Mouse (Mus musculus): ENCODE results near the gene Cntn5. TPM values are rescaled to one million over a fixed set of nuclear protein-coding genes. Genes with fewer than 3 reads are reported as not detected.

Gene Cntn5
- polyA plus RNA-seq, 1 experiment from 2014 or later = 0.08 TPM

GRCm38 (mm10) chr9:10229716-10230115, 674.9 kb downstream of the Cntn5 start:
- Histone ChIP-seq H3K27me3 (ENCODE audit: insufficient read depth, poor library complexity, severe bottlenecking) (no peaks in the 10 kb centered on the region), H3K4me1 (no peaks in the 10 kb centered on the region)

GRCm38 (mm10) chr9:10226013-10226412, 678.6 kb downstream of the Cntn5 start:
- Histone ChIP-seq H3K4me1 (no peaks in the 10 kb centered on the region), H3K27me3 (ENCODE audit: insufficient read depth, poor library complexity, severe bottlenecking) (no peaks in the 10 kb centered on the region), H3K9me3 (no peaks in the 10 kb centered on the region), H3K36me3 (no peaks in the 10 kb centered on the region), H3K4me3 (no peak overlapping the region), H3K27ac (no peak overlapping the region)
- DNase-seq (ENCODE audit: low spot score) = no peak
- 73% methylated on average over 2 of the region's 2 CpGs for WGBS

More at GRCm38 (mm10) chr9:10229716-10230115, 674.9 kb downstream of the Cntn5 start:
- H3K4me3 ChIP-seq = no peak overlapping the region
- H3K9me3 ChIP-seq = no peaks in the 10 kb centered on the region
- no peak overlapping the region for H3K27ac ChIP-seq
- no peaks in the 10 kb centered on the region for H3K36me3 ChIP-seq
- DNase-seq (ENCODE audit: low spot score) = no peak
- WGBS = 72% methylated on average over 2 of the region's 2 CpGs

GRCm38 (mm10) chr9:10186063-10186462, 718.5 kb downstream of the Cntn5 start:
- no peaks in the 10 kb centered on the region for H3K4me1 ChIP-seq
- no peaks in the 10 kb centered on the region for H3K9me3 ChIP-seq
- no peak overlapping the region for H3K4me3 ChIP-seq
- H3K27ac ChIP-seq = no peak overlapping the region
- DNase-seq (ENCODE audit: low spot score) = no peak
- H3K27me3 ChIP-seq (ENCODE audit: insufficient read depth, poor library complexity, severe bottlenecking) = no peaks in the 10 kb centered on the region
- no peaks in the 10 kb centered on the region for H3K36me3 ChIP-seq

- no peak overlapping the region for H3K4me3 ChIP-seq
- no peaks in the 10 kb centered on the region for H3K27me3 ChIP-seq (ENCODE audit: insufficient read depth, poor library complexity, severe bottlenecking)
- 93% methylated on average over 3 of the region's 3 CpGs for WGBS
- no peaks in the 10 kb centered on the region for H3K4me1 ChIP-seq
- DNase-seq (ENCODE audit: low spot score) = no peak
- no peaks in the 10 kb centered on the region for H3K9me3 ChIP-seq
- H3K27ac ChIP-seq = no peak overlapping the region
- H3K36me3 ChIP-seq = no peaks in the 10 kb centered on the region
Observed at GRCm38 (mm10) chr9:10170526-10170925, 734.0 kb downstream of the Cntn5 start.

- Histone ChIP-seq H3K4me1 (no peaks in the 10 kb centered on the region), H3K27ac (no peak overlapping the region), H3K4me3 (no peak overlapping the region), H3K36me3 (no peaks in the 10 kb centered on the region), H3K27me3 (ENCODE audit: insufficient read depth, poor library complexity, severe bottlenecking) (no peaks in the 10 kb centered on the region), H3K9me3 (no peaks in the 10 kb centered on the region)
- 89% methylated on average over 1 of the region's 1 CpGs for whole genome bisulfite sequencing
- DNase-seq (ENCODE audit: low spot score) = no peak
Observed at GRCm38 (mm10) chr9:10121350-10122057, 783.1 kb downstream of the Cntn5 start.

- no peaks in the 10 kb centered on the region for H3K27me3 ChIP-seq (ENCODE audit: insufficient read depth, poor library complexity, severe bottlenecking)
- H3K9me3 ChIP-seq = no peaks in the 10 kb centered on the region
- no peak overlapping the region for H3K27ac ChIP-seq
- H3K4me1 ChIP-seq = no peaks in the 10 kb centered on the region
- H3K36me3 ChIP-seq = no peaks in the 10 kb centered on the region
- 75% methylated on average over 1 of the region's 1 CpGs for WGBS
- DNase-seq (ENCODE audit: low spot score) = no peak
- no peak overlapping the region for H3K4me3 ChIP-seq
Observed at GRCm38 (mm10) chr9:10116581-10116980, 788.0 kb downstream of the Cntn5 start.

GRCm38 (mm10) chr9:10109156-10109555, 795.4 kb downstream of the Cntn5 start:
- no peak for DNase-seq (ENCODE audit: low spot score)
- no peaks in the 10 kb centered on the region for H3K9me3 ChIP-seq
- H3K36me3 ChIP-seq = no peaks in the 10 kb centered on the region
- no peaks in the 10 kb centered on the region for H3K27me3 ChIP-seq (ENCODE audit: insufficient read depth, poor library complexity, severe bottlenecking)
- no peaks in the 10 kb centered on the region for H3K4me1 ChIP-seq
- no peak overlapping the region for H3K4me3 ChIP-seq
- no peak overlapping the region for H3K27ac ChIP-seq
- WGBS = 86% methylated on average over 1 of the region's 1 CpGs

GRCm38 (mm10) chr9:10107861-10108260, 796.7 kb downstream of the Cntn5 start:
- 79% methylated on average over 4 of the region's 4 CpGs for WGBS
- no peak for DNase-seq (ENCODE audit: low spot score)
- no peaks in the 10 kb centered on the region for H3K4me1 ChIP-seq
- no peaks in the 10 kb centered on the region for H3K9me3 ChIP-seq
- no peak overlapping the region for H3K27ac ChIP-seq
- no peaks in the 10 kb centered on the region for H3K36me3 ChIP-seq
- H3K27me3 ChIP-seq (ENCODE audit: insufficient read depth, poor library complexity, severe bottlenecking) = no peaks in the 10 kb centered on the region
- no peak overlapping the region for H3K4me3 ChIP-seq

- Histone ChIP-seq H3K9me3 (no peaks in the 10 kb centered on the region), H3K27me3 (ENCODE audit: insufficient read depth, poor library complexity, severe bottlenecking) (no peaks in the 10 kb centered on the region), H3K4me3 (no peak overlapping the region), H3K4me1 (no peaks in the 10 kb centered on the region), H3K36me3 (no peaks in the 10 kb centered on the region), H3K27ac (no peak overlapping the region)
- WGBS = 38% methylated on average over 5 of the region's 5 CpGs
- no peak for DNase-seq (ENCODE audit: low spot score)
Observed at GRCm38 (mm10) chr9:10101812-10102440, 802.6 kb downstream of the Cntn5 start.

GRCm38 (mm10) chr9:10076282-10076681, 828.3 kb downstream of the Cntn5 start:
- H3K27ac ChIP-seq = no peak overlapping the region
- DNase-seq (ENCODE audit: low spot score) = no peak
- H3K4me3 ChIP-seq = no peak overlapping the region
- H3K4me1 ChIP-seq = no peaks in the 10 kb centered on the region
- H3K36me3 ChIP-seq = no peaks in the 10 kb centered on the region
- H3K27me3 ChIP-seq (ENCODE audit: insufficient read depth, poor library complexity, severe bottlenecking) = no peaks in the 10 kb centered on the region
- no peaks in the 10 kb centered on the region for H3K9me3 ChIP-seq

GRCm38 (mm10) chr9:10073401-10073800, 831.2 kb downstream of the Cntn5 start:
- Histone ChIP-seq H3K36me3 (no peaks in the 10 kb centered on the region), H3K27ac (no peak overlapping the region), H3K4me3 (no peak overlapping the region), H3K4me1 (no peaks in the 10 kb centered on the region), H3K27me3 (ENCODE audit: insufficient read depth, poor library complexity, severe bottlenecking) (no peaks in the 10 kb centered on the region), H3K9me3 (no peaks in the 10 kb centered on the region)
- no peak for DNase-seq (ENCODE audit: low spot score)
- WGBS = 83% methylated on average over 4 of the region's 4 CpGs

- DNase-seq (ENCODE audit: low spot score) = no peak
- Histone ChIP-seq H3K27ac (no peak overlapping the region), H3K36me3 (no peaks in the 10 kb centered on the region), H3K9me3 (no peaks in the 10 kb centered on the region), H3K4me3 (no peak overlapping the region), H3K27me3 (ENCODE audit: insufficient read depth, poor library complexity, severe bottlenecking) (no peaks in the 10 kb centered on the region), H3K4me1 (no peaks in the 10 kb centered on the region)
- 53% methylated on average over 5 of the region's 5 CpGs for WGBS
Observed at GRCm38 (mm10) chr9:10072860-10073259, 831.7 kb downstream of the Cntn5 start.

GRCm38 (mm10) chr9:10071271-10071670, 833.3 kb downstream of the Cntn5 start:
- Histone ChIP-seq H3K36me3 (no peaks in the 10 kb centered on the region), H3K27me3 (ENCODE audit: insufficient read depth, poor library complexity, severe bottlenecking) (no peaks in the 10 kb centered on the region), H3K4me3 (no peak overlapping the region), H3K4me1 (no peaks in the 10 kb centered on the region), H3K27ac (no peak overlapping the region), H3K9me3 (no peaks in the 10 kb centered on the region)
- WGBS = 67% methylated on average over 2 of the region's 2 CpGs
- no peak for DNase-seq (ENCODE audit: low spot score)
